8 mouse cellular contexts compared by ENCODE assay signal in genomic region chr6:112728760-112729422, GRCm38 (mm10). TPM values are rescaled to one million over a fixed set of nuclear protein-coding genes. Genes with fewer than 3 reads are reported as not detected.
DNase-seq lines count a peak whose midpoint lies in the region; ATAC-seq lines count a peak whose summit lies in the region.

No protein-coding gene starts in this region.

- peak overlapping the region; percentile 50 for H3K4me3 ChIP-seq in heart, embryonic 13.5 days
- peak overlapping the region; percentile 39 for H3K4me3 ChIP-seq in kidney, embryonic 16.5 days (ENCODE audit: low read length)
- H3K4me3 ChIP-seq in midbrain, embryonic 15.5 days = no peak overlapping the region

- peaks cover 12% of the 10 kb centered on the region for H3K4me1 ChIP-seq in heart, embryonic 13.5 days
- peaks cover 12% of the 10 kb centered on the region for H3K4me1 ChIP-seq in kidney, embryonic 16.5 days (ENCODE audit: insufficient read depth, low read length)
- H3K4me1 ChIP-seq in midbrain, embryonic 15.5 days = peaks cover 13% of the 10 kb centered on the region

- H3K9ac ChIP-seq in heart, embryonic 13.5 days = peak overlapping the region; percentile 56
- H3K9ac ChIP-seq in kidney, embryonic 16.5 days (replicated peaks; ENCODE audit: low read length) = peak overlapping the region; percentile 42; the same call in 1 of the 2 replicates
- H3K9ac ChIP-seq in midbrain, embryonic 15.5 days = no peak overlapping the region

- no peaks in the 10 kb centered on the region for H3K36me3 ChIP-seq in heart, embryonic 13.5 days
- no peaks in the 10 kb centered on the region for H3K36me3 ChIP-seq in kidney, embryonic 16.5 days (ENCODE audit: insufficient read depth, low read length)
- peaks cover 37% of the 10 kb centered on the region for H3K36me3 ChIP-seq in midbrain, embryonic 15.5 days (replicated peaks)

- H3K27ac ChIP-seq in heart, embryonic 13.5 days (replicated peaks) = peak overlapping the region; percentile 62
- peak overlapping the region; percentile 65 for H3K27ac ChIP-seq in kidney, embryonic 16.5 days (ENCODE audit: low read length)
- peak overlapping the region; percentile 60 for H3K27ac ChIP-seq in midbrain, embryonic 15.5 days

- H3K4me2 ChIP-seq in heart, embryonic 13.5 days = peak overlapping the region; percentile 62
- H3K4me2 ChIP-seq in kidney, embryonic 16.5 days (replicated peaks; ENCODE audit: low read depth, low read length) = peak overlapping the region; percentile 52
- no peak overlapping the region for H3K4me2 ChIP-seq in midbrain, embryonic 15.5 days

- peak; percentile 63 for ATAC-seq in heart, embryonic 13.5 days (ENCODE audit: extremely low read depth, insufficient number of reproducible peaks, low FRiP score, low TSS enrichment)
- ATAC-seq in kidney, embryonic 16.5 days (ENCODE audit: low FRiP score, low TSS enrichment) = peak; percentile 94
- peak; percentile 73 for ATAC-seq in midbrain, embryonic 15.5 days (replicated peaks)
- no peak for ATAC-seq in cerebellum, adult (ENCODE audit: insufficient number of reproducible peaks, low FRiP score, low TSS enrichment)

- WGBS in heart, embryonic 13.5 days = 6% methylated on average over 17 of the region's 17 CpGs
- WGBS in kidney, embryonic 16.5 days = 2% methylated on average over 17 of the region's 17 CpGs
- WGBS in midbrain, embryonic 15.5 days = 6% methylated on average over 17 of the region's 17 CpGs

- peak; percentile 50 for DNase-seq in WW6 (ENCODE audit: low read depth, low spot score)
- peak; percentile 72 for DNase-seq in fibroblast of lung, adult 2 months (ENCODE audit: low read depth)
- DNase-seq in liver = peak; percentile 59
- DNase-seq in testis, postnatal 10 days (ENCODE audit: low spot score) = peak; percentile 54

- H3K27me3 ChIP-seq in heart, embryonic 13.5 days (replicated peaks) = no peaks in the 10 kb centered on the region
- no peaks in the 10 kb centered on the region for H3K27me3 ChIP-seq in kidney, embryonic 16.5 days (ENCODE audit: insufficient read depth, low read length)
- H3K27me3 ChIP-seq in midbrain, embryonic 15.5 days (replicated peaks) = no peaks in the 10 kb centered on the region

- H3K9me3 ChIP-seq in heart, embryonic 13.5 days = peaks cover 5% of the 10 kb centered on the region
- H3K9me3 ChIP-seq in kidney, embryonic 16.5 days (ENCODE audit: low read length) = no peaks in the 10 kb centered on the region
- H3K9me3 ChIP-seq in midbrain, embryonic 15.5 days = no peaks in the 10 kb centered on the region

RNA-seq across cellular contexts. Expression of gene Rad18, which starts 32.4 kb away (rescaled TPM):
- polyA plus RNA-seq in heart, embryonic 13.5 days (2015; fragmentation: Nextera tagmentation; extraction: Ambion mirVana) = 22.3 and 23.6 TPM in 2 replicates
- 40.8 and 42.5 TPM in 2 replicates for polyA plus RNA-seq in kidney, embryonic 16.5 days (2015; fragmentation: Nextera tagmentation; extraction: Ambion mirVana)
- 13.1 and 13.4 TPM in 2 replicates for polyA plus RNA-seq in midbrain, embryonic 15.5 days (2015; fragmentation: Nextera tagmentation; extraction: Ambion mirVana)
